Mouse (Mus musculus): Measurements from ENCODE around the gene Slc33a1.

GRCm38 (mm10) chr3:63896303-63896702, 68.3 kb downstream of the Slc33a1 start:
- TF ChIP-seq GATA2 (IDR thresholded peaks at IDR 0.05; ENCODE audit: borderline replicate concordance, low read depth, low read length) (no peak), CTCF (IDR thresholded peaks at IDR 0.05; ENCODE audit: low read depth, low read length) (no peak)
